Mouse (Mus musculus): ENCODE measurements at regions not wholly inside any gene's neighbourhood (a gene's known extent, or its start where the extent isn't known, plus 50 kb on each side); places are given as distances from the start of the nearest gene placed in this dataset.

GRCm38 (mm10) chrX:103573344-103573743 is 57.0 kb upstream of the Zcchc13 start:
- H3K27ac ChIP-seq (ENCODE audit: control insufficient read depth, insufficient read depth, low read length) = no peak overlapping the region
- H3K36me3 ChIP-seq (ENCODE audit: control insufficient read depth, insufficient read depth, low read length) = no peaks in the 10 kb centered on the region
- no peak for DNase-seq
- H3K4me1 ChIP-seq (replicated peaks; ENCODE audit: control insufficient read depth, insufficient read depth, low read length) = no peaks in the 10 kb centered on the region
- no peaks in the 10 kb centered on the region for H3K27me3 ChIP-seq (ENCODE audit: control insufficient read depth, insufficient read depth, low read length)
- WGBS = 98% methylated on average over 4 of the region's 4 CpGs
- TF ChIP-seq POLR2A (IDR thresholded peaks at IDR 0.05; ENCODE audit: control insufficient read depth, extremely low read depth, insufficient read depth, low read length, poor library complexity) = no peak
- TF ChIP-seq CTCF (IDR thresholded peaks at IDR 0.05; ENCODE audit: borderline replicate concordance, control insufficient read depth, extremely low read depth, insufficient read depth, low read length, poor library complexity) = no peak
- H3K4me3 ChIP-seq (ENCODE audit: control insufficient read depth, insufficient read depth, low read length) = no peak overlapping the region

DNA sequence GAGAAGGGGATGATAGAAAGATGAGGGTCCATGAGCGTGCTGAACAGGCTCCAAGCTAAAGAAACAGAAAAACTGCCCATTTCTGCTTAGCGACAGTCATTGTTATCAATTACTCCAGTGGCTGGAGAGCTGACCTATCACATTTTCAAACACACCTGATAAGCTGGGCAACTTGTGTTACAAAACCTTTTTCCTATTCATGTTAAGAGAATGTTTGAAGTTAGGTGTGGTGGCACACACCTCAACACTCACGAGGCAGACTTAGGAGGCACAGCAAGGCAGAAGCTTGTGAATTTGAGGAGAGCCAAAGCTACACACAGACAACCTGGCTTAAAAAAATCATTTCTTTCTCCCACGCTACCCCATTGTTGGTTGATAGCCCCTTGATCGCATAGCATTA is 50.9 kb upstream of the Zcchc13 start:
- 98% methylated on average over 5 of the region's 5 CpGs for WGBS
- no peaks in the 10 kb centered on the region for H3K4me1 ChIP-seq (replicated peaks; ENCODE audit: control insufficient read depth, insufficient read depth, low read length)
- H3K36me3 ChIP-seq (ENCODE audit: control insufficient read depth, insufficient read depth, low read length) = no peaks in the 10 kb centered on the region
- no peaks in the 10 kb centered on the region for H3K27me3 ChIP-seq (ENCODE audit: control insufficient read depth, insufficient read depth, low read length)
- H3K4me3 ChIP-seq (ENCODE audit: control insufficient read depth, insufficient read depth, low read length) = no peak overlapping the region
- H3K27ac ChIP-seq (ENCODE audit: control insufficient read depth, insufficient read depth, low read length) = no peak overlapping the region
- no peak for DNase-seq
- TF ChIP-seq POLR2A (IDR thresholded peaks at IDR 0.05; ENCODE audit: control insufficient read depth, extremely low read depth, insufficient read depth, low read length, poor library complexity) (no peak), CTCF (IDR thresholded peaks at IDR 0.05; ENCODE audit: borderline replicate concordance, control insufficient read depth, extremely low read depth, insufficient read depth, low read length, poor library complexity) (no peak)

Data from thymus, adult 2 months (tissue).